Mouse (Mus musculus): ENCODE data around the gene Lrriq1. TPM values are rescaled to one million over a fixed set of nuclear protein-coding genes. Genes with fewer than 3 reads are reported as not detected.

The Lrriq1 gene
- total RNA-seq, 1 experiment = 0.31 TPM

DNA sequence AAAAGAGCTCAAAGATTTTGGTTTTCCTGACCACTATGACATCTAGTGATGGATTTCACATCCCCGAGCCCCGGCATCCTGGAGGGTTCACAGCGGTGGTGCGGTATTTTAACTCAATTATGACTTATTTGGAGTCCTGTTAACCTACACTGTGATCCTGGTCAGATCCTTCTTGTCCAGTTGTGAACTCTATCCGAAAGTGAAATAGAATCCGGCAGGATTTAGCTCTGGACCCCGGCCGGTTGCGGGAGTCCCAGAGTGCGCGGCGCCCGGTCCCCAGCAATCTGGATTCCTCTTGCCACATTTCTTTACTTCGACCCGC, 208.2 kb downstream of the Lrriq1 start:
- TF ChIP-seq ZC3H11A (IDR thresholded peaks at IDR 0.05; ENCODE audit: borderline replicate concordance, low read depth, low read length) (no peak), ZNF384 (IDR thresholded peaks at IDR 0.05; ENCODE audit: low read depth, low read length) (no peak), CHD2 (IDR thresholded peaks at IDR 0.05; ENCODE audit: low read depth, low read length) (no peak), HCFC1 (IDR thresholded peaks at IDR 0.05; ENCODE audit: borderline replicate concordance, insufficient read depth, low read length) (no peak), MAFK (IDR thresholded peaks at IDR 0.05; ENCODE audit: insufficient read depth, low read depth, low read length) (no peak)
- Histone ChIP-seq H3K9me3 (ENCODE audit: control insufficient read depth, insufficient read depth, low read depth, low read length) (no peaks in the 10 kb centered on the region), H3K4me1 (ENCODE audit: control insufficient read depth in 2 of 2, insufficient read depth in 2 of 2, low read length in 2 of 2, poor library complexity in 1 of 2) (no peaks in the 10 kb centered on the region), H3K9ac (ENCODE audit: insufficient read depth, low read depth, low read length, poor library complexity, severe bottlenecking) (0 out of 2 replicates have a peak overlapping the region, but pooled peaks have one; percentile 19), H3K27ac (ENCODE audit: insufficient read depth, low read depth, low read length, poor library complexity, severe bottlenecking) (no peak overlapping the region), H3K4me3 (ENCODE audit: insufficient read depth in 1 of 2, low read depth in 1 of 2, low read length in 2 of 2, poor library complexity in 1 of 2, severe bottlenecking in 1 of 2) (peak overlapping the region; percentile 51 to 73), H3K36me3 (ENCODE audit: control insufficient read depth, insufficient read depth, low read length, poor library complexity, severe bottlenecking) (no peaks in the 10 kb centered on the region)
- DNase-seq (ENCODE audit: low read depth, low spot score) = no peak
- in situ Hi-C loops (cut with MboI; ENCODE audit: low sequenced_read_pairs in 2 of 2, unreplicated experiment in 2 of 2) = no loop called here

GRCm38 (mm10) chr10:103027226-103027930, 208.7 kb downstream of the Lrriq1 start:
- no peak overlapping the region for H3K9ac ChIP-seq (ENCODE audit: insufficient read depth, low read depth, low read length, poor library complexity, severe bottlenecking)
- in situ Hi-C loops (cut with MboI; ENCODE audit: low sequenced_read_pairs in 2 of 2, unreplicated experiment in 2 of 2) = no loop called here
- no peaks in the 10 kb centered on the region for H3K4me1 ChIP-seq (ENCODE audit: control insufficient read depth in 2 of 2, insufficient read depth in 2 of 2, low read length in 2 of 2, poor library complexity in 1 of 2)
- TF ChIP-seq ZNF384 (IDR thresholded peaks at IDR 0.05; ENCODE audit: low read depth, low read length) (no peak), HCFC1 (IDR thresholded peaks at IDR 0.05; ENCODE audit: borderline replicate concordance, insufficient read depth, low read length) (no peak), ZC3H11A (IDR thresholded peaks at IDR 0.05; ENCODE audit: borderline replicate concordance, low read depth, low read length) (no peak), CHD2 (IDR thresholded peaks at IDR 0.05; ENCODE audit: low read depth, low read length) (no peak), MAFK (IDR thresholded peaks at IDR 0.05; ENCODE audit: insufficient read depth, low read depth, low read length) (no peak)
- no peak for DNase-seq (ENCODE audit: low read depth, low spot score)
- no peak overlapping the region for H3K27ac ChIP-seq (ENCODE audit: insufficient read depth, low read depth, low read length, poor library complexity, severe bottlenecking)
- H3K36me3 ChIP-seq (ENCODE audit: control insufficient read depth, insufficient read depth, low read length, poor library complexity, severe bottlenecking) = no peaks in the 10 kb centered on the region
- no peak overlapping the region for H3K4me3 ChIP-seq (ENCODE audit: insufficient read depth in 1 of 2, low read depth in 1 of 2, low read length in 2 of 2, poor library complexity in 1 of 2, severe bottlenecking in 1 of 2)
- H3K9me3 ChIP-seq (ENCODE audit: control insufficient read depth, insufficient read depth, low read depth, low read length) = no peaks in the 10 kb centered on the region

DNA sequence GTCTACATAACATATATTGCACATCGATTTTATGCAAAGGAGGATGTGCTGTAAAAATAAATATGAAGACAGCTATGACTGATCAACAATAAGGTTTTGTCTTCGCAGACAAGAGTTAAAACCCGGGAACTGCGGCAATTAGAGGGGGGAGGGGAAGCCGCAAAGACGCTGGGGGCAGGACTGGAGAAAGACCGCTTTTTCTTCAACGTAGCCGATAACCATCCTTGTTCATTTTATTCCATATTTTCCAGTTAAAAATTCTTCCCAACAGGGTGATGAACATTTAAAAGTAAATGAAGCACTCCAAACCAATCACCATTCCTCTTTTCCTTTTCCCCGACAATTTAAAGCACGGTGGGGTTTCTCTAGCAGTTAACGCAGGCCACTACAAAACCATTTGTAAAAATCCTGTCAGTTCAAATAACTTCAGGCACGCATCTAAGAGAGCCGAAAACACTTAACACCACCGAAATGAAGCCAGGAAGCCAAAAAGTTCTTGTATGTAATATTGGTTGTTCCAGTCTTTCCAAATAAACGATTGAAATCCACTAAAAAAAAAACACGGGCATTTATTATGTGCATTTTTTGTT, 209.4 kb downstream of the Lrriq1 start:
- no peaks in the 10 kb centered on the region for H3K4me1 ChIP-seq (ENCODE audit: control insufficient read depth in 2 of 2, insufficient read depth in 2 of 2, low read length in 2 of 2, poor library complexity in 1 of 2)
- no peak overlapping the region for H3K27ac ChIP-seq (ENCODE audit: insufficient read depth, low read depth, low read length, poor library complexity, severe bottlenecking)
- TF ChIP-seq MAFK (IDR thresholded peaks at IDR 0.05; ENCODE audit: insufficient read depth, low read depth, low read length) = no peak
- TF ChIP-seq HCFC1 (IDR thresholded peaks at IDR 0.05; ENCODE audit: borderline replicate concordance, insufficient read depth, low read length) = no peak
- TF ChIP-seq ZNF384 (IDR thresholded peaks at IDR 0.05; ENCODE audit: low read depth, low read length) = no peak
- TF ChIP-seq CHD2 (IDR thresholded peaks at IDR 0.05; ENCODE audit: low read depth, low read length) = no peak
- TF ChIP-seq ZC3H11A (IDR thresholded peaks at IDR 0.05; ENCODE audit: borderline replicate concordance, low read depth, low read length) = no peak
- H3K9ac ChIP-seq (ENCODE audit: insufficient read depth, low read depth, low read length, poor library complexity, severe bottlenecking) = no peak overlapping the region
- no peak for DNase-seq (ENCODE audit: low read depth, low spot score)
- in situ Hi-C loops (cut with MboI; ENCODE audit: low sequenced_read_pairs in 2 of 2, unreplicated experiment in 2 of 2) = no loop called here
- H3K4me3 ChIP-seq (ENCODE audit: insufficient read depth in 1 of 2, low read depth in 1 of 2, low read length in 2 of 2, poor library complexity in 1 of 2, severe bottlenecking in 1 of 2) = no peak overlapping the region
- H3K36me3 ChIP-seq (ENCODE audit: control insufficient read depth, insufficient read depth, low read length, poor library complexity, severe bottlenecking) = no peaks in the 10 kb centered on the region
- H3K9me3 ChIP-seq (ENCODE audit: control insufficient read depth, insufficient read depth, low read depth, low read length) = no peaks in the 10 kb centered on the region

DNA sequence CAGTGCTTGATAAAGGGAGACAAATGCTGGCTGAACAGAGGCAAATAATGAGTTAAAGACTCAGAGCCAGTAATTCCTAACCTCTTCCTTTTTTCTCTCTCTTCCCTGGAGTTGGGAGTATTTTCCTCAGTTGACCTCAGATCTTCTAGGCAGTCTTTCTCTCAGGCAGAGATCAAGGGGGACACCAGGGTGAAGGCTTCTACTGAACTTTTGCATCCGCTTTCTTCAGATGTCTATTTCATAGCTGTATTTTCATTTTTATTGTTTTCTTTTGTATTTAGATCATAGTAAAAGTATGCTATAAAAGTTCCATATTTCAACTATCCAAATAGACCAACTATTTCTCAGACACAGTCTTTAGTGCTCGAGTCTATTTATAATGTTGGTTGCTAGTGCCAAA, 233.6 kb downstream of the Lrriq1 start:
- Histone ChIP-seq H3K27ac (ENCODE audit: insufficient read depth, low read depth, low read length, poor library complexity, severe bottlenecking) (no peak overlapping the region), H3K4me1 (ENCODE audit: control insufficient read depth in 2 of 2, insufficient read depth in 2 of 2, low read length in 2 of 2, poor library complexity in 1 of 2) (no peaks in the 10 kb centered on the region), H3K9me3 (ENCODE audit: control insufficient read depth, insufficient read depth, low read depth, low read length) (no peaks in the 10 kb centered on the region), H3K36me3 (ENCODE audit: control insufficient read depth, insufficient read depth, low read length, poor library complexity, severe bottlenecking) (no peaks in the 10 kb centered on the region), H3K4me3 (ENCODE audit: insufficient read depth in 1 of 2, low read depth in 1 of 2, low read length in 2 of 2, poor library complexity in 1 of 2, severe bottlenecking in 1 of 2) (no peak overlapping the region), H3K9ac (ENCODE audit: insufficient read depth, low read depth, low read length, poor library complexity, severe bottlenecking) (no peak overlapping the region)
- TF ChIP-seq MAFK (IDR thresholded peaks at IDR 0.05; ENCODE audit: insufficient read depth, low read depth, low read length) = no peak
- DNase-seq (ENCODE audit: low read depth, low spot score) = no peak
- in situ Hi-C loops (cut with MboI; ENCODE audit: low sequenced_read_pairs in 2 of 2, unreplicated experiment in 2 of 2) = no loop called here

Data from ES-E14 (cell line).